Mouse (Mus musculus) heart, adult 2 months (tissue): Measurements from ENCODE around the gene Cacnb3. TPM values are rescaled to one million over a fixed set of nuclear protein-coding genes. Genes with fewer than 3 reads are reported as not detected.
A peak's percentile ranks its signal among the peaks of the same experiment; 100 is the strongest.

Source experiments
- DNase-seq, 2 experiments: peaks; one replicate each; pipeline ENCODE4 v3.0.0; 2021
- H3K27ac ChIP-seq: fragments of 200-600 bp; 2 replicates; pipeline ENCODE4 v1.8.1; 2022
- H3K27me3 ChIP-seq: fragments of 200-500 bp; 2 replicates; pipeline ENCODE4 v1.6.1; 2012; ENCODE audit warnings: mild to moderate bottlenecking, low read length, inconsistent platforms, mixed read lengths; ENCODE audit not compliant: control insufficient read depth, insufficient read depth
- H3K36me3 ChIP-seq: fragments of 200-500 bp; 2 replicates; pipeline ENCODE4 v1.6.1; 2012; ENCODE audit warnings: low read length, inconsistent platforms; ENCODE audit not compliant: control insufficient read depth, insufficient read depth
- H3K4me1 ChIP-seq: fragments of 200-500 bp; 2 replicates; pipeline ENCODE4 v1.6.1; 2011; ENCODE audit warnings: low read length; ENCODE audit not compliant: control insufficient read depth, insufficient read depth
- H3K4me3 ChIP-seq: fragments of 200-600 bp; 2 replicates; pipeline ENCODE4 v1.8.1; 2022
- H3K79me2 ChIP-seq: fragments of 200-500 bp; replicated peaks from 2 replicates; pipeline ENCODE4 v1.6.1; 2012; ENCODE audit warnings: mild to moderate bottlenecking, inconsistent platforms, low read length, moderate library complexity, mixed read lengths; ENCODE audit not compliant: control insufficient read depth, insufficient read depth
- H3K9ac ChIP-seq: fragments of 200-500 bp; 2 replicates; pipeline ENCODE4 v1.6.1; 2012; ENCODE audit warnings: low read depth, mild to moderate bottlenecking, control low read depth, inconsistent platforms, low read length, mixed read lengths
- CTCF ChIP-seq: fragments of 200-600 bp; IDR thresholded peaks from 2 replicates; pipeline ENCODE4 v1.8.1; 2022; ENCODE audit warnings: antibody characterized with exemption, mild to moderate bottlenecking, moderate library complexity
- EP300 ChIP-seq: fragments of 200-500 bp; IDR thresholded peaks from 2 replicates; pipeline ENCODE4 v1.6.1; 2011; ENCODE audit warnings: low read depth, low read length, control low read depth; ENCODE audit not compliant: insufficient read depth
- POLR2A ChIP-seq: fragments of 200-500 bp; IDR thresholded peaks from 2 replicates; pipeline ENCODE4 v1.6.1; 2011; ENCODE audit warnings: mild to moderate bottlenecking, low read depth, low read length, control low read depth; ENCODE audit not compliant: insufficient read depth
- WGBS: fragments of 180-500 bp; shearing (Covaris S2); methylation state at CpG from one replicate; pipeline ENCODE4 v1.1.7; 2018; 5-methylcytosine and 5-hydroxymethylcytosine counted together
- intact Hi-C: fragments of 180-260 bp; cut with DNase I; formaldehyde crosslinking; loops from one replicate; pipeline ENCODE4 v1.15.1; 2025
- polyA plus RNA-seq: library from polyadenylated mRNA; depleted of rRNA; stranded (reverse); fragments of >200 nt; gene quantifications from 2 replicates; pipeline ENCODE4 v1.2.3, GENCODE M21; 2012
- total RNA-seq, 2 experiments: library from RNA; stranded (reverse); gene quantifications; 2 replicates each; pipeline ENCODE4 v1.2.3; 2021

Gene Cacnb3
- total and polyA plus RNA-seq, 3 experiments: 2.6 to 6.5 (median 2.7) TPM

GRCm38 (mm10) chr15:98610131-98610633 lies 20.5 kb upstream of the Cacnb3 start:
- Histone ChIP-seq H3K27ac (peak overlapping the region; percentile 89), H3K9ac (peak overlapping the region; percentile 89), H3K79me2 (peaks cover 1% of the 10 kb centered on the region; the same call in 1 of the 2 replicates), H3K36me3 (no peaks in the 10 kb centered on the region), H3K4me3 (peak overlapping the region; percentile 96), H3K27me3 (no peaks in the 10 kb centered on the region), H3K4me1 (peaks cover 3% of the 10 kb centered on the region)
- intact Hi-C loops: no loop called here
- WGBS: 27% methylated on average over 12 of the region's 12 CpGs
- TF ChIP-seq CTCF: no peak
- no peak for TF ChIP-seq POLR2A
- no peak for TF ChIP-seq EP300
- DNase-seq: peak in 1 of 2 experiments; percentile 24

GRCm38 (mm10) chr15:98612229-98612628 lies 18.4 kb upstream of the Cacnb3 start:
- intact Hi-C loops: no loop called here
- Histone ChIP-seq H3K9ac (no peak overlapping the region), H3K27ac (no peak overlapping the region), H3K4me1 (no peaks in the 10 kb centered on the region; the same call in 1 of the 2 replicates), H3K27me3 (no peaks in the 10 kb centered on the region), H3K79me2 (peaks cover 1% of the 10 kb centered on the region; the same call in 1 of the 2 replicates), H3K36me3 (no peaks in the 10 kb centered on the region), H3K4me3 (no peak overlapping the region)
- DNase-seq: no peak
- TF ChIP-seq EP300 (no peak), CTCF (no peak), POLR2A (no peak)
- WGBS: 93% methylated on average over 3 of the region's 3 CpGs

DNA sequence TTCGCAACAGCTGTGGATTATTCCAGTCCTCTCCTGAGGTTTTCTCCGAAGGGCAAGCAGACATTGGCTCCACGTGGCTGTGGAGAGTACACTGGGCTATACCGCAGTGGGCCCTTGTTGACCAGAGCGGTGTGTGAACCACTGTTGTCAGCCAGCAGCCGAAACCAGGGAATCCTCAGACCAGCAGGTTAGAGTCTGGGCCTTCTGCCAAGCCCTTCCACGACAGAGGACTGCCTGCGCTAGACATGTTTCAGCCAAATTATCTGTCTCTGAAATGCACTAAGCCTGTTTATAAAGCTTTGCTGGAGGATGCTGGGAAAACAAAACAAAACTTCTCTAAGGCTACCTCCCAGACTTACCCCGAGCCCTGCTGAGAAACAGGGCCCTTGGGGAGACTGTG lies 16.1 kb upstream of the Cacnb3 start:
- no peaks in the 10 kb centered on the region for H3K27me3 ChIP-seq
- peak in 1 of 2 experiments; percentile 22 for DNase-seq
- H3K27ac ChIP-seq: no peak overlapping the region; the same call in 1 of the 2 replicates
- intact Hi-C loops: no loop called here
- no peaks in the 10 kb centered on the region; the same call in 1 of the 2 replicates for H3K79me2 ChIP-seq
- no peak overlapping the region for H3K9ac ChIP-seq
- WGBS: 42% methylated on average over 9 of the region's 9 CpGs
- no peaks in the 10 kb centered on the region for H3K36me3 ChIP-seq
- H3K4me1 ChIP-seq: peaks cover 1% of the 10 kb centered on the region; the same call in 1 of the 2 replicates
- no peak overlapping the region for H3K4me3 ChIP-seq
- no peak for TF ChIP-seq POLR2A
- no peak for TF ChIP-seq CTCF
- TF ChIP-seq EP300: no peak

- no peak overlapping the region; the same call in 1 of the 2 replicates for H3K27ac ChIP-seq
- no peak for TF ChIP-seq CTCF
- no peak for TF ChIP-seq EP300
- no peak for TF ChIP-seq POLR2A
- no peak overlapping the region for H3K4me3 ChIP-seq
- no peak for DNase-seq
- 63% methylated on average over 6 of the region's 6 CpGs for WGBS
- intact Hi-C loops: no loop called here
- H3K4me1 ChIP-seq: peaks cover 1% of the 10 kb centered on the region; the same call in 1 of the 2 replicates
- no peak overlapping the region for H3K9ac ChIP-seq
- H3K27me3 ChIP-seq: no peaks in the 10 kb centered on the region
- H3K79me2 ChIP-seq: no peaks in the 10 kb centered on the region; the same call in 1 of the 2 replicates
- no peaks in the 10 kb centered on the region for H3K36me3 ChIP-seq
Measured at GRCm38 (mm10) chr15:98614971-98615370, 15.7 kb upstream of the Cacnb3 start.

GRCm38 (mm10) chr15:98615751-98616150 lies 14.9 kb upstream of the Cacnb3 start:
- DNase-seq: no peak
- TF ChIP-seq EP300 (no peak), POLR2A (no peak), CTCF (no peak)
- no peak overlapping the region for H3K9ac ChIP-seq
- no peaks in the 10 kb centered on the region for H3K27me3 ChIP-seq
- H3K4me3 ChIP-seq: no peak overlapping the region
- no peaks in the 10 kb centered on the region; the same call in 1 of the 2 replicates for H3K79me2 ChIP-seq
- peaks cover 1% of the 10 kb centered on the region; the same call in 1 of the 2 replicates for H3K4me1 ChIP-seq
- H3K27ac ChIP-seq: no peak overlapping the region
- 65% methylated on average over 6 of the region's 6 CpGs for WGBS
- H3K36me3 ChIP-seq: no peaks in the 10 kb centered on the region
- intact Hi-C loops: loop anchor here (2.0 kb wide), 1 partner anchor 105 kb away; no protein-coding TSS in a partner anchor
